Mouse (Mus musculus): Measurements from ENCODE around the gene Mef2d.

DNA sequence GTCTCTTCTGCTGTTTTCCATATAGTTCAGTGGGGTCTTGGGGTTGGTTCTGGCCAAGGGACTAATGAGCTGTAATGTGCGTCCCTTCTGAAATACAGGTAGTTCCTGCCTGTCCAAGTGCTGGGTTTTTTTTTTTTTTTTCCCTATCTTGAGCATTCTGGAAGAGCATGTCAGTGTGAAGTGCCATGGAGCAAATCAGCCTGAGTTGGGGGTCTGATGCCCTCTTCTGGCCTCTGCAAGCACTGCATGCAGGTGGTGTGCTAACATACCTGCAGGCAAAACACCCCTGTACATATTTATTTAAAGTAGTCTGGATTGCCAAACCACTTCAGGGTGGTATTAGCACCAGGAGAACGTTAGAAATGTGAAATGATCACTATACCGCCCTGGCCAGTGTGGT is 31.2 kb downstream of the Mef2d start:
- TF ChIP-seq CTCF (IDR thresholded peaks at IDR 0.05; ENCODE audit: extremely low read depth, insufficient read depth, insufficient read length, insufficient replicate concordance), result peak; percentile 82; the same call in 1 of the 2 replicates
- no peak for TF ChIP-seq POLR2A (IDR thresholded peaks at IDR 0.05; ENCODE audit: low read depth, low read length)

Measured in spleen, adult 2 months (tissue).